Mouse (Mus musculus) frontal cortex, adult 2 months (tissue): Measurements from ENCODE around the gene Hoxb4. TPM values are rescaled to one million over a fixed set of nuclear protein-coding genes. Genes with fewer than 3 reads are reported as not detected.

Experiments used
- DNase-seq, 2 experiments: peaks; one replicate each; pipeline ENCODE4 v3.0.0; 2022; ENCODE audit warnings: low spot score in 1 of 2; ENCODE audit errors: extremely low spot score in 1 of 2
- polyA plus RNA-seq: library from polyadenylated mRNA; depleted of rRNA; stranded (reverse); fragments of >200 nt; gene quantifications from 2 replicates; pipeline ENCODE4 v1.2.3, GENCODE M21; 2012; rRNA removed

Hoxb4 gene
- polyA plus RNA-seq, 1 experiment: not detected

- DNase-seq: no peak
Observed at GRCm38 (mm10) chr11:96369140-96369539, 51.1 kb downstream of the Hoxb4 start.

Other genes with a start within 250 kb of the Hoxb4 start
- gene Atp5g1, start 242.6 kb upstream of the Hoxb4 start, polyA plus RNA-seq: 410 and 500 TPM in 2 replicates
- not detected in 2 replicates for gene Calcoco2, start 206.3 kb upstream of the Hoxb4 start, polyA plus RNA-seq
- gene Ttll6, start 184.5 kb upstream of the Hoxb4 start, polyA plus RNA-seq: 0.06 and 0.61 TPM in 2 replicates
- not detected in 2 replicates for gene Hoxb13, start 124.0 kb upstream of the Hoxb4 start, polyA plus RNA-seq
- gene Hoxb9, start 46.8 kb upstream of the Hoxb4 start, polyA plus RNA-seq: not detected in 2 replicates
- gene Hoxb8, start 36.4 kb upstream of the Hoxb4 start, polyA plus RNA-seq: 0.06 TPM in 1 of 2 replicates, not detected in the other
- not detected in 2 replicates for gene Hoxb7, start 31.6 kb upstream of the Hoxb4 start, polyA plus RNA-seq
- gene Hoxb6, start 25.8 kb upstream of the Hoxb4 start, polyA plus RNA-seq: not detected in 2 replicates
- gene Hoxb5, start 14.9 kb upstream of the Hoxb4 start, polyA plus RNA-seq: 0.11 TPM in 1 of 2 replicates, not detected in the other
- not detected in 2 replicates for gene Hoxb3, start 5.1 kb downstream of the Hoxb4 start, polyA plus RNA-seq
- gene Hoxb2, start 32.3 kb downstream of the Hoxb4 start, polyA plus RNA-seq: 0.06 TPM in 1 of 2 replicates, not detected in the other
- not detected in 2 replicates for gene Hoxb1, start 47.5 kb downstream of the Hoxb4 start, polyA plus RNA-seq
- gene Skap1, start 146.3 kb downstream of the Hoxb4 start, polyA plus RNA-seq: 2.3 and 3.1 TPM in 2 replicates